Mouse (Mus musculus) neural tube, embryonic 11.5 days (tissue): ENCODE measurements at regions not wholly inside any gene's neighbourhood (a gene's known extent, or its start where the extent isn't known, plus 50 kb on each side); places are given as distances from the start of the nearest gene placed in this dataset.

Experiments
- ATAC-seq: fragments of 200-750 bp; cut with Nextera tagmentation; 2 replicates; pipeline ENCODE4 v1.8.0; 2017; ENCODE audit warnings: moderate number of reproducible peaks, mild to moderate bottlenecking, moderate TSS enrichment, moderate library complexity; ENCODE audit not compliant: insufficient read depth, low FRiP score, low TSS enrichment
- DNase-seq: peaks from one replicate; pipeline ENCODE4 v3.0.0-alpha.2; 2015; ENCODE audit warnings: low spot score
- H3K27ac ChIP-seq: fragments of 300-500 bp; sonication (generic); 2 replicates; pipeline ENCODE4 v1.5.1; 2014; ENCODE audit warnings: low read depth, mild to moderate bottlenecking, low read length
- H3K27me3 ChIP-seq: fragments of 300-500 bp; sonication (generic); 2 replicates; pipeline ENCODE4 v1.6.1; 2014; ENCODE audit warnings: mild to moderate bottlenecking, low read length, mixed read lengths; ENCODE audit not compliant: control insufficient read depth, insufficient read depth
- H3K36me3 ChIP-seq: fragments of 300-500 bp; sonication (generic); 2 replicates; pipeline ENCODE4 v1.6.1; 2014; ENCODE audit warnings: mild to moderate bottlenecking, low read length, moderate library complexity, mixed read lengths; ENCODE audit not compliant: control insufficient read depth, insufficient read depth
- H3K4me1 ChIP-seq: fragments of 300-500 bp; sonication (generic); 2 replicates; pipeline ENCODE4 v1.6.1; 2014; ENCODE audit warnings: low read length, mixed read lengths; ENCODE audit not compliant: control insufficient read depth, insufficient read depth
- H3K4me2 ChIP-seq: fragments of 300-500 bp; sonication (generic); 2 replicates; pipeline ENCODE4 v1.6.1; 2014; ENCODE audit warnings: low read depth, mild to moderate bottlenecking, moderate library complexity
- H3K4me3 ChIP-seq: fragments of 300-500 bp; sonication (generic); 2 replicates; pipeline ENCODE4 v1.5.1; 2014; ENCODE audit warnings: low read depth, low read length
- H3K9ac ChIP-seq: fragments of 300-500 bp; sonication (generic); 2 replicates; pipeline ENCODE4 v1.6.1; 2014; ENCODE audit warnings: mild to moderate bottlenecking, low read length
- H3K9me3 ChIP-seq: fragments of 300-500 bp; sonication (generic); 2 replicates; pipeline ENCODE4 v1.6.1; 2016; ENCODE audit warnings: low read length; ENCODE audit not compliant: control insufficient read depth
- WGBS: fragments of 180-500 bp; shearing (Covaris S2); extraction: QIAGEN DNeasy Blood & Tissue Kit; methylation state at CpG from one replicate; pipeline ENCODE4 v1.1.7; 2014; 5-methylcytosine and 5-hydroxymethylcytosine counted together

- H3K27ac ChIP-seq: no peak overlapping the region
- H3K9ac ChIP-seq: no peak overlapping the region
- 0 out of 2 replicates have a peak, but pooled peaks cover 3% of the 10 kb centered on the region for H3K4me1 ChIP-seq
- ATAC-seq (no peak), DNase-seq (no peak)
- H3K36me3 ChIP-seq: no peaks in the 10 kb centered on the region
- no peak overlapping the region for H3K4me2 ChIP-seq
- H3K27me3 ChIP-seq: no peaks in the 10 kb centered on the region
- WGBS: 91% methylated on average over 6 of the region's 6 CpGs
- no peak overlapping the region for H3K4me3 ChIP-seq
- no peaks in the 10 kb centered on the region for H3K9me3 ChIP-seq
Observed at GRCm38 (mm10) chr5:74903711-74904110, 140.9 kb downstream of the Chic2 start.

GRCm38 (mm10) chr5:74897133-74897532 is 147.4 kb downstream of the Chic2 start:
- no peaks in the 10 kb centered on the region for H3K36me3 ChIP-seq
- no peak overlapping the region for H3K9ac ChIP-seq
- 90% methylated on average over 8 of the region's 8 CpGs for WGBS
- no peak overlapping the region for H3K27ac ChIP-seq
- no peak for DNase-seq
- H3K4me3 ChIP-seq: no peak overlapping the region
- H3K4me2 ChIP-seq: no peak overlapping the region
- no peaks in the 10 kb centered on the region for H3K27me3 ChIP-seq
- H3K9me3 ChIP-seq: no peaks in the 10 kb centered on the region
- ATAC-seq: no peak
- no peaks in the 10 kb centered on the region for H3K4me1 ChIP-seq

GRCm38 (mm10) chr5:74893276-74893675 is 151.3 kb downstream of the Chic2 start:
- no peaks in the 10 kb centered on the region for H3K9me3 ChIP-seq
- no peak overlapping the region for H3K4me2 ChIP-seq
- H3K9ac ChIP-seq: no peak overlapping the region
- no peak overlapping the region for H3K4me3 ChIP-seq
- H3K27me3 ChIP-seq: no peaks in the 10 kb centered on the region
- H3K27ac ChIP-seq: no peak overlapping the region
- H3K4me1 ChIP-seq: peaks cover 5% of the 10 kb centered on the region; the same call in 1 of the 2 replicates
- no peaks in the 10 kb centered on the region for H3K36me3 ChIP-seq
- no peak for ATAC-seq
- no peak for DNase-seq
- WGBS: 79% methylated on average over 5 of the region's 5 CpGs

- H3K9ac ChIP-seq: no peak overlapping the region
- H3K4me3 ChIP-seq: no peak overlapping the region
- DNase-seq (no peak), ATAC-seq (no peak)
- no peaks in the 10 kb centered on the region for H3K9me3 ChIP-seq
- H3K36me3 ChIP-seq: no peaks in the 10 kb centered on the region
- no peak overlapping the region for H3K4me2 ChIP-seq
- H3K4me1 ChIP-seq: peaks cover 5% of the 10 kb centered on the region; the same call in 1 of the 2 replicates
- WGBS: 21% methylated on average over 3 of the region's 3 CpGs
- no peaks in the 10 kb centered on the region for H3K27me3 ChIP-seq
- no peak overlapping the region for H3K27ac ChIP-seq
Observed at GRCm38 (mm10) chr5:74891541-74891940, 153.0 kb downstream of the Chic2 start.

- Histone ChIP-seq H3K36me3 (no peaks in the 10 kb centered on the region), H3K4me2 (no peak overlapping the region), H3K4me1 (peaks cover 5% of the 10 kb centered on the region; the same call in 1 of the 2 replicates), H3K4me3 (no peak overlapping the region), H3K9ac (no peak overlapping the region), H3K27ac (no peak overlapping the region), H3K27me3 (no peaks in the 10 kb centered on the region), H3K9me3 (no peaks in the 10 kb centered on the region)
- ATAC-seq (no peak), DNase-seq (no peak)
- WGBS: 53% methylated on average over 8 of the region's 8 CpGs
Observed at GRCm38 (mm10) chr5:74888934-74889333, 155.6 kb downstream of the Chic2 start.

- Histone ChIP-seq H3K9me3 (no peaks in the 10 kb centered on the region), H3K4me3 (no peak overlapping the region), H3K27ac (no peak overlapping the region), H3K36me3 (no peaks in the 10 kb centered on the region), H3K4me1 (no peaks in the 10 kb centered on the region), H3K4me2 (no peak overlapping the region), H3K9ac (no peak overlapping the region), H3K27me3 (no peaks in the 10 kb centered on the region)
- no peak for DNase-seq
- ATAC-seq: no peak
- WGBS: 95% methylated on average over 2 of the region's 3 CpGs
Observed at GRCm38 (mm10) chr5:74885958-74886357, 158.6 kb downstream of the Chic2 start.

- no peaks in the 10 kb centered on the region for H3K36me3 ChIP-seq
- no peaks in the 10 kb centered on the region for H3K27me3 ChIP-seq
- H3K4me1 ChIP-seq: no peaks in the 10 kb centered on the region
- H3K9ac ChIP-seq: no peak overlapping the region
- no peak overlapping the region for H3K4me3 ChIP-seq
- no peaks in the 10 kb centered on the region for H3K9me3 ChIP-seq
- no peak overlapping the region for H3K4me2 ChIP-seq
- DNase-seq (no peak), ATAC-seq (no peak)
- H3K27ac ChIP-seq: no peak overlapping the region
- WGBS: 73% methylated on average over 12 of the region's 12 CpGs
Observed at GRCm38 (mm10) chr5:74882563-74882962, 162.0 kb downstream of the Chic2 start.

GRCm38 (mm10) chr5:74880669-74881226 is 163.8 kb downstream of the Chic2 start:
- Histone ChIP-seq H3K4me3 (no peak overlapping the region), H3K27me3 (no peaks in the 10 kb centered on the region), H3K27ac (no peak overlapping the region), H3K4me2 (no peak overlapping the region), H3K4me1 (no peaks in the 10 kb centered on the region), H3K36me3 (no peaks in the 10 kb centered on the region), H3K9me3 (no peaks in the 10 kb centered on the region), H3K9ac (no peak overlapping the region)
- ATAC-seq: no peak
- 79% methylated on average over 10 of the region's 10 CpGs for WGBS
- DNase-seq: no peak

- no peak for ATAC-seq
- WGBS: 77% methylated on average over 6 of the region's 6 CpGs
- H3K27me3 ChIP-seq: no peaks in the 10 kb centered on the region
- no peaks in the 10 kb centered on the region for H3K36me3 ChIP-seq
- no peak overlapping the region for H3K4me2 ChIP-seq
- H3K27ac ChIP-seq: no peak overlapping the region
- no peaks in the 10 kb centered on the region for H3K4me1 ChIP-seq
- no peak overlapping the region for H3K9ac ChIP-seq
- no peaks in the 10 kb centered on the region for H3K9me3 ChIP-seq
- H3K4me3 ChIP-seq: no peak overlapping the region
- no peak for DNase-seq
Observed at GRCm38 (mm10) chr5:74880048-74880437, 164.5 kb downstream of the Chic2 start.
